Mouse (Mus musculus) embryonic facial prominence, embryonic 12.5 days (tissue): Measurements from ENCODE around the gene Kcnj5. TPM values are rescaled to one million over a fixed set of nuclear protein-coding genes. Genes with fewer than 3 reads are reported as not detected.

Source experiments
- ATAC-seq: fragments of 200-750 bp; cut with Nextera tagmentation; 2 replicates; pipeline ENCODE4 v1.8.0; 2017; ENCODE audit not compliant: insufficient number of reproducible peaks, insufficient read depth, low FRiP score, low TSS enrichment
- H3K27ac ChIP-seq: fragments of 300-500 bp; sonication (generic); 2 replicates; pipeline ENCODE4 v1.5.1; 2016; ENCODE audit warnings: mild to moderate bottlenecking
- H3K27me3 ChIP-seq: fragments of 300-500 bp; sonication (generic); 2 replicates; pipeline ENCODE4 v1.6.1; 2016; ENCODE audit warnings: mild to moderate bottlenecking, moderate library complexity
- H3K36me3 ChIP-seq: fragments of 300-500 bp; sonication (generic); 2 replicates; pipeline ENCODE4 v1.6.1; 2016; ENCODE audit warnings: mild to moderate bottlenecking
- H3K4me1 ChIP-seq: fragments of 300-500 bp; sonication (generic); 2 replicates; pipeline ENCODE4 v1.6.1; 2016
- H3K4me2 ChIP-seq: fragments of 300-500 bp; sonication (generic); replicated peaks from 2 replicates; pipeline ENCODE4 v1.6.1; 2016; ENCODE audit warnings: mild to moderate bottlenecking, moderate library complexity
- H3K4me3 ChIP-seq: fragments of 300-500 bp; sonication (generic); 2 replicates; pipeline ENCODE4 v1.5.1; 2016; ENCODE audit warnings: mild to moderate bottlenecking
- H3K9ac ChIP-seq: fragments of 300-500 bp; sonication (generic); 2 replicates; pipeline ENCODE4 v1.6.1; 2016; ENCODE audit warnings: mild to moderate bottlenecking, moderate library complexity
- H3K9me3 ChIP-seq: fragments of 300-500 bp; sonication (generic); 2 replicates; pipeline ENCODE4 v1.6.1; 2016; ENCODE audit warnings: mild to moderate bottlenecking, moderate library complexity
- WGBS: fragments of 180-500 bp; shearing (Covaris S2); methylation state at CpG from one replicate; pipeline ENCODE4 v1.1.7; 2016; 5-methylcytosine and 5-hydroxymethylcytosine counted together
- polyA plus RNA-seq: library from polyadenylated mRNA; unstranded; fragments of >200 nt; fragmentation: Nextera tagmentation; extraction: Ambion mirVana; gene quantifications from 2 replicates; pipeline ENCODE4 v1.2.1, GENCODE M21; 2016

Kcnj5 gene
- polyA plus RNA-seq, 1 experiment from 2014 or later, result 0.36 TPM

DNA sequence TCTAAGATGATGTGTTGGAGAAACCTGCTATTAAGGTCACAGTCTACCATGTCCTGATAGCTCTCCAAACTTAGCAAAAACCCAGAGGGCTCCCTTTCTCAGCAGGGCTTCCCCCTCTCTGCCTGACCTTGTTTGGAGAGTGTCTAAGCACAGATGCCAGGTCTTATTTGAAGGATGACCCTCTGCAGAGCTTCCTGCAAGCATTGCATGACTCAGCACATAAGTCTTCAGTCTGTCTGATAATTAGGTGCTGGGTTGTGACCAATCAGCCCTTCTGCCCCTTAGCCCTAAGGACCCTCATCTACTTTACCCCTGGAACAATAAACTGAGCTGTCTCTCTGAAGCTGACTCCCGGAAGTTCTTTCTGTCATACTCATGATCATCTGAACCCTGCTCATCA is 16.6 kb upstream of the Kcnj5 start:
- H3K9me3 ChIP-seq, result no peaks in the 10 kb centered on the region
- H3K4me2 ChIP-seq, result no peak overlapping the region
- WGBS, result 72% methylated on average over 1 of the region's 1 CpGs
- no peaks in the 10 kb centered on the region for H3K36me3 ChIP-seq
- no peak overlapping the region for H3K27ac ChIP-seq
- no peaks in the 10 kb centered on the region for H3K27me3 ChIP-seq
- no peak overlapping the region for H3K4me3 ChIP-seq
- H3K4me1 ChIP-seq, result no peaks in the 10 kb centered on the region
- no peak for ATAC-seq
- H3K9ac ChIP-seq, result no peak overlapping the region

DNA sequence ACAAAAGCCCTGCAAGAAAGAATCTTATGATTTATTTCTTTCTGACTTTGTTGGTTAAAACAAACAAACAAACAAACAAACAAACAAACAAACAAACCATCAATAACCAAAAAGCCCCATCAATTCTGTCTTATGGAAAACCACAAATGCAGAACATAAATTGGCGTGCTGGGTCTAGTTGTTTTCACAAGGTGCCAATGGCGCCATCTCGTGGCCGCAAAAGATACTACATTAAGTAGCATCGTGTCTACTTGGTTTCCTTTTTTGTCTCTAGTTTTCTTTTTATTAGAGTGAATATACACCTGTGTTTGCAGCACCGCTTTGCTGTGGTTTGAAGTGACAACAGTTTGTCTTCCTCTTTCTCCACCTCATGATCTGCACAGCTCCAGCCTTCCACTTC is 6.2 kb upstream of the Kcnj5 start:
- peaks cover 13% of the 10 kb centered on the region for H3K27me3 ChIP-seq
- no peaks in the 10 kb centered on the region for H3K36me3 ChIP-seq
- no peak overlapping the region for H3K4me2 ChIP-seq
- no peak overlapping the region for H3K4me3 ChIP-seq
- no peaks in the 10 kb centered on the region for H3K4me1 ChIP-seq
- no peak overlapping the region for H3K27ac ChIP-seq
- no peak for ATAC-seq
- 5% methylated on average over 6 of the region's 6 CpGs for WGBS
- no peak overlapping the region for H3K9ac ChIP-seq
- no peaks in the 10 kb centered on the region for H3K9me3 ChIP-seq

DNA sequence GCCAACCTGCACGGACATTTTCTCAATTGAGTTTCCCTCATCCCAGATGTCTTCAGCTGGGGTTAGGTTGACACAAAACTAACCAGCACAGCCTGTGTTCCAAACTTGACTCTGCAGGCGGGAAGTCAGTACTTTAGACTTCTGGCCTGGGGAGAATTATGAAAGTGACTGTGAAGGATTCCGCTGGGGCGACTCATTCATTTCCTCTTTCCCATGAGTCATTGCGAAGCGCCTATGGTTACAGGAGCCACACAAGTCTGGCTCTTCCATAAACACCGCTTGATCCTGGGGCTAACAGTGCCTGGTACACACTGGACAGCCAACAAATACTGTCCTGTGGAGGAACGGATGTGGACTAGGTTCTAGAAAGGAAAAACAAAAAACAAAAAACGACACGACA is 5.2 kb upstream of the Kcnj5 start:
- no peak overlapping the region for H3K4me3 ChIP-seq
- ATAC-seq, result no peak
- H3K4me2 ChIP-seq, result no peak overlapping the region
- H3K36me3 ChIP-seq, result no peaks in the 10 kb centered on the region
- H3K4me1 ChIP-seq, result peaks cover 6% of the 10 kb centered on the region; the same call in 1 of the 2 replicates
- no peak overlapping the region for H3K27ac ChIP-seq
- H3K27me3 ChIP-seq, result peaks cover 23% of the 10 kb centered on the region
- no peak overlapping the region for H3K9ac ChIP-seq
- H3K9me3 ChIP-seq, result no peaks in the 10 kb centered on the region
- WGBS, result 85% methylated on average over 10 of the region's 10 CpGs

DNA sequence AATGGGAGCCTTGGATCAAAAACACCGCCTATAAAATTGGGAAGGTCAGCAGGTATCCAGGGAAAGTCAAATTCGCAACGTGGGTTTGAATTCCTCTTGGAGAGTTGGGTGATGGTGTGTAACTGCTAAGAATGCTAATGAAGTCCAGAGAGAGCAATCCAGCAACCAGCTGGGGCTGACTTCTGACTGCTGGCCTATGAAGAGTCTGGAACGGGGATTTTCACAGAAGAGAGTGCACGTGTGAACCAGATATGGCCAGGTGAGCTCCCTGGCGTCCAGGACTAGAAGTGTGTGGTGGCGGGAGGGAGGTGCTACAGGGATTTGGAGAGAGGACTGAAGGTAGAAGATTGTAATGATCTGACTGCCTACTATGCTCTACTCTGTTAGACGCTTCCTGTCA is 3.9 kb upstream of the Kcnj5 start:
- Histone ChIP-seq H3K9me3 (no peaks in the 10 kb centered on the region), H3K4me2 (no peak overlapping the region), H3K4me1 (peaks cover 14% of the 10 kb centered on the region; the same call in 1 of the 2 replicates), H3K36me3 (no peaks in the 10 kb centered on the region), H3K27ac (no peak overlapping the region), H3K4me3 (no peak overlapping the region), H3K27me3 (peaks cover 36% of the 10 kb centered on the region), H3K9ac (no peak overlapping the region)
- 58% methylated on average over 8 of the region's 8 CpGs for WGBS
- no peak for ATAC-seq

DNA sequence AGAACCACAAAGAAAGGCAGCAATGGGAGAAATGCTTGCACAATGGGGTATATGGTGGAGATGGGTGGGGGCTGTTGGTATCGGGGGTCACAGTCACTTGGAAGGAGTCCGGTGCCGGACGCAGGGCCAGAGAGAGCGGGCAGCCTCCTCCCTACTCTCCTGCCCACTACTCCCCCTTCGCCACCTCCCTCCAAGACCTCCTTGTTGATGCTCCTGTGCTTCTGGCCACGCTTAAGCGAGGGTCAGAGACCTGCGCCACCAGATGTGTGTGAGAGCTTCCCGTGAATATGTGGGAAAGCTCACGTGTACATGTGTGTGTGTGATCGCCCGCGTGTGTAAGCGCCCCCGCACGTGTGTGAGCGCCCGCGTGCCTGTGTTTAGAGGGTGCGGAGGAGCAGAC is 339 bp upstream of the Kcnj5 start:
- Histone ChIP-seq H3K27ac (no peak overlapping the region), H3K4me3 (peak overlapping the region; percentile 31), H3K9ac (peak overlapping the region; percentile 30; the same call in 1 of the 2 replicates), H3K36me3 (no peaks in the 10 kb centered on the region), H3K27me3 (peaks cover 57% of the 10 kb centered on the region), H3K9me3 (no peaks in the 10 kb centered on the region), H3K4me2 (peak overlapping the region; percentile 55), H3K4me1 (peaks cover 14% of the 10 kb centered on the region; the same call in 1 of the 2 replicates)
- WGBS, result 1% methylated on average over 20 of the region's 21 CpGs
- ATAC-seq, result no peak

DNA sequence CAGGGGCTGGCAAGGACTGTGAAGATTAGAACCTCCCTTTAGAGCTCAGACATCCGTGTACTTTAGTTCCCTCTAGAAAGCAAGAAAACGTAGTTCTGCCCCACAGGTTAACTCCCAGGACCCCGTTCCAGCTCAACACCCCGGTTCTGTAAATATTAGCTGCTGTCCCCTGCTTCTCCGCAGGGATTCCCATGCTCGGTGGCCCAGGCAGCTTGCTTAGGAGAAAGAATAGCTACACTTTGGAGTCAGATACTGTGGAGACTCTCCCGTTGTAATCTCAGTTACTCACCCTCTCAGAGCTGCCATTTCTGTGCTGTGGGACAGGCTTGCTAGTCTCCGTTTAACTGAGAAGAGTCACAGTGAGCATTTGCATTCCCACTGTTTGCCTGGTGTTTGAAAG is 1.2 kb downstream of the Kcnj5 start:
- H3K27me3 ChIP-seq, result peaks cover 57% of the 10 kb centered on the region
- no peak overlapping the region for H3K27ac ChIP-seq
- no peaks in the 10 kb centered on the region for H3K9me3 ChIP-seq
- H3K4me1 ChIP-seq, result peaks cover 14% of the 10 kb centered on the region; the same call in 1 of the 2 replicates
- no peaks in the 10 kb centered on the region for H3K36me3 ChIP-seq
- ATAC-seq, result no peak
- WGBS, result 18% methylated on average over 8 of the region's 8 CpGs
- no peak overlapping the region for H3K9ac ChIP-seq
- no peak overlapping the region for H3K4me3 ChIP-seq
- H3K4me2 ChIP-seq, result no peak overlapping the region

DNA sequence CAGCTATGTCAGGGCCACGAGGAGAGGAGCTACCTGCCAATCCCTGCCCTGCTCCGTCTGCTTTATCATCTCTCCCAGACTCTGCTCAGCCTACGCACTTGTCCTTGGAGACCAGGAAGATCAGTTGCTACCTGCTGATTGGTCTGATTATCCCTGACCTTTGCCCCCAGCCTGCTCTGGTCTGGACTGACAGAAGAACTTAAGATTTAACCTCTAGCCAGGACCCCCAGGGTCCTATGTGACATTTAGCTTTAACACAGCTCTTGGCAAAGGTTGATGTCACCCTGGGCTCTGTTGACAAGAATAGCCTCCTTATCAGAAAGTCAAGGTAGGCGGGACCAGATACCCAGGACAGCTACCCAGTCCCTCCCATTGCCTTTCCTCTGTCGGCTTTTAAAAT is 3.3 kb downstream of the Kcnj5 start:
- Histone ChIP-seq H3K27ac (no peak overlapping the region), H3K9me3 (no peaks in the 10 kb centered on the region), H3K4me3 (no peak overlapping the region), H3K4me1 (peaks cover 14% of the 10 kb centered on the region; the same call in 1 of the 2 replicates), H3K27me3 (peaks cover 49% of the 10 kb centered on the region), H3K4me2 (no peak overlapping the region), H3K9ac (no peak overlapping the region), H3K36me3 (no peaks in the 10 kb centered on the region)
- ATAC-seq, result no peak
- 53% methylated on average over 5 of the region's 5 CpGs for WGBS

DNA sequence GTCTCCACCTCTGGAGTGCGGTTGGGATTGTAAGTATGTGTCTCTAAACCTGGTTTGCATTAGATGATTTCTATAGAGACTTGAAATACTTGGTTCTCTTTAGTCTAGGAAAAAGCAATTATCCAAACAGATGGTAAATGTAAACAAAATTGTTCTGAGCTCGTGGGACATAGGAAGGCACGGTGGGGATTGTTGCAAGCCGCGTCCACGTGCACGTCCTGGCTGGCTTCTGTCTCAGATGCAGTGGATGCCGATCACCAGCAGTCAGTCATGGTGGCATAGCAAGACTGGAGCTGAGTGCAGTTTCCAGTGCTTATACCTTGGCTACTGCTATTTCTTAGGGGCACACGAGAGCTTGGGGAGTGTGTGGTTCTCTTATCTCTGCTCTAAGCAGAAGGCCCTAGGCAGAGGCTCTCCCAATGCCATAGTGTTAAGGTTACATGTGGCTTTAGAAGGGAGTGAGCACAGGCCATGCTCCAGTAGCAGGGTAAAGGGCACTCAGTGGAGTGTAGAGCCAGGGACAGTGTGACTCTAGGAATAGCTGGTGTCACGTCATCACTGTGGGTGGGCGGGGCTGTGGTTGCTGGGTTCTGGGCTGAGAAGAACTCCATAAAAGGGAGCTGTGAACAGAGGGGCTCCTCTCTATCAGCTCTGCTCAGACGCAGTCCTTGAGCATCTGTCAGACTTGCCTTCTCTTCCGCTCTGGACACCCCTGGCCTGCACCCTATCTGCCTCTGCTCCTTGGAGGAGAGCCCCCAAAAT is 8.6 kb downstream of the Kcnj5 start:
- no peak overlapping the region for H3K4me3 ChIP-seq
- WGBS, result 64% methylated on average over 13 of the region's 13 CpGs
- H3K27ac ChIP-seq, result no peak overlapping the region
- H3K9me3 ChIP-seq, result no peaks in the 10 kb centered on the region
- H3K4me2 ChIP-seq, result no peak overlapping the region
- no peak overlapping the region for H3K9ac ChIP-seq
- no peaks in the 10 kb centered on the region for H3K36me3 ChIP-seq
- no peaks in the 10 kb centered on the region for H3K4me1 ChIP-seq
- no peak for ATAC-seq
- H3K27me3 ChIP-seq, result no peaks in the 10 kb centered on the region

DNA sequence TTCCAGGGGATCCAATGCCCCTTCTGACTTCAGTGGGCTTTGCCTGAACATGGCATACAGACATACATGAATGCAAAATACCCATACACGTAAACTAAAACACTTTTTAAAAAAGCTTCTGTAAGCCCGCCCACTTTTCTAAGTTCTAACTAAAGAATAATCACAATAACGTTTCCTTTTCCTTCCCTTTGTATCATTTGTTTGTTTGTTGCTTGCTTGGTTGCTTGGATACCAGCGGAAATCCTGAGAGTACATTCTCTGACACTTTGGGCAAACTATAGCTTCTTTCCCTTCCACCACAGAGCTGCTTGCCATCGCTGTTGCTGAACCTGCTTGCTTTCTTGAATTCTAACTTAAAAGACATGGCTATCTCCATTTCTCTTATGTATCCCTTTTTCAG is 13.0 kb downstream of the Kcnj5 start:
- H3K36me3 ChIP-seq, result no peaks in the 10 kb centered on the region
- 81% methylated on average over 5 of the region's 5 CpGs for WGBS
- H3K27me3 ChIP-seq, result no peaks in the 10 kb centered on the region
- H3K4me1 ChIP-seq, result no peaks in the 10 kb centered on the region
- no peak overlapping the region for H3K9ac ChIP-seq
- ATAC-seq, result no peak
- H3K27ac ChIP-seq, result no peak overlapping the region
- no peak overlapping the region for H3K4me3 ChIP-seq
- no peak overlapping the region for H3K4me2 ChIP-seq
- no peaks in the 10 kb centered on the region for H3K9me3 ChIP-seq

DNA sequence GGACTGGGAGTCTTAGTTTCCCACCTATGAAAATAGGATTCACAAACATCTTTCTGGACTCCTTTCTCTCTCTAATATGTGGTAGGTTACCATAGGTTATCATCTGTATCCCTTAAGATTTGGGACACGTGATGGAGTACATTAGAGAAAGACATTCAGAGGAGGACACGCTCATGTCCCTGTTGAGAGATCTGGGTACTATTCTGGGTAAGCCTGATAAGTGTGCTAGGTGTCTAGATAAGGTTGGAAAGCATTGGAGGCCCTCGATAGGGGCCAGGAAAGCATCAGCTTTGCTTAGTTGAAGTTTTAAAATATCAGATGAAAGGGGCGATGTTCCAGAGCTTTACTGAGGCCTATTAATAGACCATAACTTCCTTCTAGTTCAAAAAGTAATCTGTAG is 15.4 kb downstream of the Kcnj5 start:
- no peak for ATAC-seq
- Histone ChIP-seq H3K4me1 (no peaks in the 10 kb centered on the region), H3K9ac (no peak overlapping the region), H3K4me3 (no peak overlapping the region), H3K4me2 (no peak overlapping the region), H3K36me3 (no peaks in the 10 kb centered on the region), H3K27me3 (no peaks in the 10 kb centered on the region), H3K27ac (no peak overlapping the region), H3K9me3 (no peaks in the 10 kb centered on the region)
- WGBS, result 85% methylated on average over 4 of the region's 4 CpGs

DNA sequence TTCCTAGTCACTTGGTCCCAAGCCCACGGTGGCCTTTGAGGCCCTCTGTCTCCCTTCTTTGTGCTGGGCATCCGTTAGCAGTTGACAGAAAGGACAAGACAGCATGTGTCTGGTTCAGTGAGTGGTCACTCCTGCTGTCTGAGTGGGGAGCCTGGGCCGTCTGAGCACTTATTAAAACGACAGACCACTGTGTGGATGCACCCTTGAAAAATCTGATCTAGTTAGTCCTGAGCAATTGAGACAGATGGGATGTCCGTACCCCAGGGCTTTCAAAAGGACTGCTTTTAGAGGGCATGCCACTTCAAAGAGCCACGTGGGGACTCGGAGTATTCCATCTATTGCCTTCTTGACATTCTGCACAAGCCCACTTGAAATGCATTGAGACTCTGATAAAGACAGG is 20.5 kb downstream of the Kcnj5 start:
- Histone ChIP-seq H3K9me3 (no peaks in the 10 kb centered on the region), H3K9ac (no peak overlapping the region), H3K27me3 (no peaks in the 10 kb centered on the region), H3K4me3 (no peak overlapping the region), H3K36me3 (no peaks in the 10 kb centered on the region), H3K27ac (no peak overlapping the region), H3K4me2 (no peak overlapping the region), H3K4me1 (no peaks in the 10 kb centered on the region)
- ATAC-seq, result no peak
- WGBS, result 61% methylated on average over 7 of the region's 7 CpGs

DNA sequence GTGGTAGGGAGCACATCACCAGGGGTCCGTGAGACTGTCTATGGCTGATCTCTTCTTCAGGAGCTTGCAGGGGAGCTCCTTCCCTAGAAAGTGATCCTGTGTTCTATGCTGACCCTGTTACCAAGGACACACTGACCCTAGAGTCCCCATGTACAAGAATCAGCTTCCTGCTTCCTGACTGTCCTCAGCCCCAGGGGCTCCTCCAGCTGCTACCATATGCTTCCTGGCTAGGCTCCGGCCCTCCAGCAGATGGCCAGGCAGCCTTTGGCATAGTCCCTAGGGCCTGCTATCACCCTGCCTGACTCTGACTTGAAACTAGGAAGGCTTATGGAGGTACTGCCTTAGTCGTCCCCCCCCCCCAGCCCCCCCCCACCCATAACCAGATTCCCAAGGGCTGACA is 24.0 kb downstream of the Kcnj5 start:
- no peaks in the 10 kb centered on the region for H3K9me3 ChIP-seq
- no peaks in the 10 kb centered on the region for H3K27me3 ChIP-seq
- H3K9ac ChIP-seq, result no peak overlapping the region
- no peaks in the 10 kb centered on the region for H3K36me3 ChIP-seq
- H3K4me1 ChIP-seq, result no peaks in the 10 kb centered on the region
- H3K4me2 ChIP-seq, result no peak overlapping the region
- no peak overlapping the region for H3K27ac ChIP-seq
- peak; percentile 67; the same call in 1 of the 2 replicates for ATAC-seq
- no peak overlapping the region for H3K4me3 ChIP-seq
- WGBS, result 36% methylated on average over 3 of the region's 3 CpGs
